Mouse (Mus musculus) hindbrain, embryonic 11.5 days (tissue): ENCODE results near the gene Mast3. TPM values are rescaled to one million over a fixed set of nuclear protein-coding genes. Genes with fewer than 3 reads are reported as not detected.

Source experiments
- ATAC-seq: fragments of 200-750 bp; cut with Nextera tagmentation; 2 replicates; pipeline ENCODE4 v1.8.0; 2017; ENCODE audit warnings: mild to moderate bottlenecking, moderate TSS enrichment, moderate library complexity; ENCODE audit not compliant: low FRiP score
- DNase-seq: peaks from one replicate; pipeline ENCODE4 v3.0.0-alpha.2; 2015; ENCODE audit warnings: low spot score
- H3K27ac ChIP-seq: fragments of 300-500 bp; sonication (generic); 2 replicates; pipeline ENCODE4 v1.5.1; 2014; ENCODE audit warnings: mild to moderate bottlenecking, low read depth, low read length
- H3K27me3 ChIP-seq: fragments of 300-500 bp; sonication (generic); 2 replicates; pipeline ENCODE4 v1.6.1; 2014; ENCODE audit warnings: mild to moderate bottlenecking, low read length, moderate library complexity, mixed read lengths; ENCODE audit not compliant: control insufficient read depth, insufficient read depth
- H3K36me3 ChIP-seq: fragments of 300-500 bp; sonication (generic); 2 replicates; pipeline ENCODE4 v1.6.1; 2014; ENCODE audit warnings: mild to moderate bottlenecking, low read length, moderate library complexity, mixed read lengths; ENCODE audit not compliant: control insufficient read depth, insufficient read depth
- H3K4me1 ChIP-seq: fragments of 300-500 bp; sonication (generic); replicated peaks from 2 replicates; pipeline ENCODE4 v1.6.1; 2014; ENCODE audit warnings: low read length, mixed read lengths; ENCODE audit not compliant: control insufficient read depth, insufficient read depth
- H3K4me2 ChIP-seq: fragments of 300-500 bp; sonication (generic); replicated peaks from 2 replicates; pipeline ENCODE4 v1.6.1; 2014; ENCODE audit warnings: mild to moderate bottlenecking, low read depth, low read length
- H3K4me3 ChIP-seq: fragments of 300-500 bp; sonication (generic); 2 replicates; pipeline ENCODE4 v1.5.1; 2014; ENCODE audit warnings: low read depth, low read length
- H3K9ac ChIP-seq: fragments of 300-500 bp; sonication (generic); 2 replicates; pipeline ENCODE4 v1.6.1; 2014; ENCODE audit warnings: low read depth, low read length
- H3K9me3 ChIP-seq: fragments of 300-500 bp; sonication (generic); 2 replicates; pipeline ENCODE4 v1.6.1; 2016; ENCODE audit warnings: low read length; ENCODE audit not compliant: control insufficient read depth
- WGBS: fragments of 180-500 bp; shearing (Covaris S2); extraction: QIAGEN DNeasy Blood & Tissue Kit; methylation state at CpG from one replicate; pipeline ENCODE4 v1.1.7; 2014; 5-methylcytosine and 5-hydroxymethylcytosine counted together
- polyA plus RNA-seq: library from polyadenylated mRNA; unstranded; fragments of >200 nt; fragmentation: Nextera tagmentation; extraction: Ambion mirVana; gene quantifications from 2 replicates; pipeline ENCODE4 v1.2.1, GENCODE M21; 2014

Gene Mast3
- polyA plus RNA-seq, 1 experiment from 2014 or later = 11.2 TPM

- Histone ChIP-seq H3K27me3 (no peaks in the 10 kb centered on the region), H3K4me1 (peaks cover 2% of the 10 kb centered on the region), H3K4me2 (peak overlapping the region; percentile 97), H3K4me3 (peak overlapping the region; percentile 75), H3K9me3 (no peaks in the 10 kb centered on the region), H3K27ac (peak overlapping the region; percentile 74), H3K36me3 (no peaks in the 10 kb centered on the region), H3K9ac (peak overlapping the region; percentile 79)
- peak; percentile 46; the same call in 1 of the 2 replicates for ATAC-seq
- peak; percentile 34 for DNase-seq
- WGBS = 2% methylated on average over 19 of the region's 22 CpGs
Observed at GRCm38 (mm10) chr8:70760350-70760749, 44.5 kb downstream of the Mast3 start.

GRCm38 (mm10) chr8:70758616-70759561, 46.0 kb downstream of the Mast3 start:
- no peak for DNase-seq
- Histone ChIP-seq H3K27ac (no peak overlapping the region), H3K27me3 (no peaks in the 10 kb centered on the region), H3K9me3 (no peaks in the 10 kb centered on the region), H3K4me1 (peaks cover 2% of the 10 kb centered on the region), H3K36me3 (no peaks in the 10 kb centered on the region), H3K4me2 (no peak overlapping the region), H3K9ac (no peak overlapping the region), H3K4me3 (no peak overlapping the region)
- no peak for ATAC-seq
- 68% methylated on average over 19 of the region's 19 CpGs for WGBS

- no peaks in the 10 kb centered on the region for H3K27me3 ChIP-seq
- no peak overlapping the region for H3K9ac ChIP-seq
- H3K4me2 ChIP-seq = no peak overlapping the region
- no peak overlapping the region for H3K4me3 ChIP-seq
- H3K36me3 ChIP-seq = no peaks in the 10 kb centered on the region
- H3K4me1 ChIP-seq = peaks cover 2% of the 10 kb centered on the region
- no peak for ATAC-seq
- no peak for DNase-seq
- H3K9me3 ChIP-seq = no peaks in the 10 kb centered on the region
- WGBS = 74% methylated on average over 7 of the region's 7 CpGs
- no peak overlapping the region for H3K27ac ChIP-seq
Observed at GRCm38 (mm10) chr8:70758308-70758615, 46.6 kb downstream of the Mast3 start.

- Histone ChIP-seq H3K9me3 (no peaks in the 10 kb centered on the region), H3K9ac (no peak overlapping the region), H3K4me2 (no peak overlapping the region), H3K27ac (no peak overlapping the region), H3K36me3 (no peaks in the 10 kb centered on the region), H3K4me1 (peaks cover 2% of the 10 kb centered on the region), H3K4me3 (no peak overlapping the region), H3K27me3 (no peaks in the 10 kb centered on the region)
- no peak for DNase-seq
- 69% methylated on average over 22 of the region's 22 CpGs for WGBS
- ATAC-seq = no peak
Observed at GRCm38 (mm10) chr8:70757523-70758307, 47.1 kb downstream of the Mast3 start.

GRCm38 (mm10) chr8:70756476-70757040, 48.3 kb downstream of the Mast3 start:
- no peak for DNase-seq
- H3K9me3 ChIP-seq = no peaks in the 10 kb centered on the region
- H3K4me2 ChIP-seq = no peak overlapping the region
- no peak overlapping the region for H3K4me3 ChIP-seq
- 90% methylated on average over 6 of the region's 6 CpGs for WGBS
- no peaks in the 10 kb centered on the region for H3K27me3 ChIP-seq
- no peak overlapping the region for H3K27ac ChIP-seq
- no peak overlapping the region for H3K9ac ChIP-seq
- no peaks in the 10 kb centered on the region for H3K36me3 ChIP-seq
- ATAC-seq = no peak
- H3K4me1 ChIP-seq = peaks cover 2% of the 10 kb centered on the region

- no peak for ATAC-seq
- Histone ChIP-seq H3K4me2 (peak overlapping the region; percentile 62), H3K27me3 (no peaks in the 10 kb centered on the region), H3K9ac (0 out of 2 replicates have a peak overlapping the region, but pooled peaks have one; percentile 66), H3K9me3 (no peaks in the 10 kb centered on the region), H3K4me3 (peak overlapping the region; percentile 60), H3K4me1 (peaks cover 2% of the 10 kb centered on the region), H3K36me3 (no peaks in the 10 kb centered on the region), H3K27ac (no peak overlapping the region)
- WGBS = 89% methylated on average over 24 of the region's 24 CpGs
- no peak for DNase-seq
Observed at GRCm38 (mm10) chr8:70755661-70756475, 49.0 kb downstream of the Mast3 start.

- no peaks in the 10 kb centered on the region; the same call in none of the 2 replicates for H3K4me1 ChIP-seq
Observed at GRCm38 (mm10) chr8:70754871-70755660, 49.8 kb downstream of the Mast3 start.

More at GRCm38 (mm10) chr8:70754871-70755660, 49.8 kb downstream of the Mast3 start:
- Histone ChIP-seq H3K4me3 (peak overlapping the region; percentile 60), H3K9ac (peak overlapping the region; percentile 66), H3K4me2 (peak overlapping the region; percentile 62), H3K9me3 (no peaks in the 10 kb centered on the region), H3K27ac (peak overlapping the region; percentile 65; the same call in 1 of the 2 replicates), H3K36me3 (no peaks in the 10 kb centered on the region), H3K27me3 (no peaks in the 10 kb centered on the region)
- peak; percentile 64 for DNase-seq
- ATAC-seq = peak; percentile 25
- WGBS = 18% methylated on average over 49 of the region's 50 CpGs
